Mouse (Mus musculus): ENCODE data around the gene Rrad. TPM values are rescaled to one million over a fixed set of nuclear protein-coding genes. Genes with fewer than 3 reads are reported as not detected.
A peak's percentile ranks its signal among the peaks of the same experiment; 100 is the strongest.

The Rrad gene
- total and polyA plus RNA-seq, 2 experiments from 2014 or later = 235 to 317 TPM

GRCm38 (mm10) chr8:104629306-104630110 lies 1.6 kb downstream of the Rrad start:
- peaks cover 44% of the 10 kb centered on the region for H3K4me1 ChIP-seq (ENCODE audit: control insufficient read depth, insufficient read depth)
- TF ChIP-seq EP300 (IDR thresholded peaks at IDR 0.05; ENCODE audit: low read depth) = no peak; the same call in 1 of the 2 replicates
- peak; percentile 64 for ATAC-seq (ENCODE audit: insufficient read depth, low read depth)
- H3K27ac ChIP-seq (ENCODE audit: low read depth) = peak overlapping the region; percentile 90
- DNase-seq (ENCODE audit: low spot score) = peak; percentile 91
- peaks cover 11% of the 10 kb centered on the region for H3K36me3 ChIP-seq (replicated peaks; ENCODE audit: control insufficient read depth, insufficient read depth, low read length)
- peak overlapping the region; percentile 63 for H3K4me3 ChIP-seq (ENCODE audit: low read depth, low read length)
- H3K27me3 ChIP-seq (ENCODE audit: control insufficient read depth, insufficient read depth, low read length) = no peaks in the 10 kb centered on the region
- H3K9ac ChIP-seq (replicated peaks; ENCODE audit: low read depth, low read length) = peak overlapping the region; percentile 77
- H3K9me3 ChIP-seq (replicated peaks; ENCODE audit: control insufficient read depth, low read length) = no peaks in the 10 kb centered on the region
- 6% methylated on average over 22 of the region's 22 CpGs for WGBS
- peak overlapping the region; percentile 67 for H3K4me2 ChIP-seq (ENCODE audit: low read depth, low read length)

- TF ChIP-seq CTCF (IDR thresholded peaks at IDR 0.05; ENCODE audit: low read depth) (no peak), EP300 (IDR thresholded peaks at IDR 0.05; ENCODE audit: low read depth) (no peak)
- Histone ChIP-seq H3K9ac (replicated peaks; ENCODE audit: low read depth, low read length) (no peak overlapping the region), H3K36me3 (replicated peaks; ENCODE audit: control insufficient read depth, insufficient read depth, low read length) (peaks cover 11% of the 10 kb centered on the region), H3K4me3 (ENCODE audit: low read depth, low read length) (no peak overlapping the region), H3K9me3 (replicated peaks; ENCODE audit: control insufficient read depth, low read length) (no peaks in the 10 kb centered on the region), H3K4me2 (ENCODE audit: low read depth, low read length) (peak overlapping the region; percentile 67), H3K4me1 (ENCODE audit: control insufficient read depth, insufficient read depth) (peaks cover 44% of the 10 kb centered on the region), H3K27ac (ENCODE audit: low read depth) (peak overlapping the region; percentile 90), H3K27me3 (ENCODE audit: control insufficient read depth, insufficient read depth, low read length) (no peaks in the 10 kb centered on the region)
- no peak for ATAC-seq (ENCODE audit: insufficient read depth, low read depth)
- WGBS = 61% methylated on average over 21 of the region's 21 CpGs
- peak; percentile 5 for DNase-seq (ENCODE audit: low spot score)
These were observed 2.7 kb downstream of the Rrad start for GRCm38 (mm10) chr8:104628402-104628801.

- 63% methylated on average over 3 of the region's 4 CpGs for WGBS
- H3K4me1 ChIP-seq (ENCODE audit: control insufficient read depth, insufficient read depth) = peaks cover 36% of the 10 kb centered on the region
- TF ChIP-seq CTCF (IDR thresholded peaks at IDR 0.05; ENCODE audit: low read depth) (no peak), EP300 (IDR thresholded peaks at IDR 0.05; ENCODE audit: low read depth) (no peak)
- no peak overlapping the region for H3K4me2 ChIP-seq (ENCODE audit: low read depth, low read length)
- H3K9ac ChIP-seq (replicated peaks; ENCODE audit: low read depth, low read length) = no peak overlapping the region
- H3K4me3 ChIP-seq (ENCODE audit: low read depth, low read length) = no peak overlapping the region
- peaks cover 11% of the 10 kb centered on the region for H3K36me3 ChIP-seq (replicated peaks; ENCODE audit: control insufficient read depth, insufficient read depth, low read length)
- peak overlapping the region; percentile 90 for H3K27ac ChIP-seq (ENCODE audit: low read depth)
- ATAC-seq (ENCODE audit: insufficient read depth, low read depth) (no peak), DNase-seq (ENCODE audit: low spot score) (peak; percentile 35)
- H3K9me3 ChIP-seq (replicated peaks; ENCODE audit: control insufficient read depth, low read length) = no peaks in the 10 kb centered on the region
- H3K27me3 ChIP-seq (ENCODE audit: control insufficient read depth, insufficient read depth, low read length) = no peaks in the 10 kb centered on the region
These were observed 3.9 kb downstream of the Rrad start for GRCm38 (mm10) chr8:104627065-104627740.

- Histone ChIP-seq H3K9me3 (replicated peaks; ENCODE audit: control insufficient read depth, low read length) (no peaks in the 10 kb centered on the region), H3K4me2 (ENCODE audit: low read depth, low read length) (no peak within 1 kb of the TSS), H3K27me3 (ENCODE audit: control insufficient read depth, insufficient read depth, low read length) (no peaks in the 10 kb centered on the region), H3K4me1 (ENCODE audit: control insufficient read depth, insufficient read depth) (peaks cover 23% of the 10 kb centered on the region), H3K36me3 (replicated peaks; ENCODE audit: control insufficient read depth, insufficient read depth, low read length) (peaks cover 11% of the 10 kb centered on the region), H3K9ac (replicated peaks; ENCODE audit: low read depth, low read length) (no peak within 1 kb of the TSS), H3K4me3 (ENCODE audit: low read depth, low read length) (no peak within 1 kb of the TSS), H3K27ac (ENCODE audit: low read depth) (peak within 1 kb of the TSS; percentile 52)
- TF ChIP-seq EP300 (IDR thresholded peaks at IDR 0.05; ENCODE audit: low read depth) (no peak), CTCF (IDR thresholded peaks at IDR 0.05; ENCODE audit: low read depth) (no peak)
- ATAC-seq (ENCODE audit: insufficient read depth, low read depth) = no peak
- DNase-seq (ENCODE audit: low spot score) = no peak
- 82% methylated on average over 6 of the region's 6 CpGs for WGBS
These were observed 7.0 kb downstream of the Rrad start, which contains the start of gene Cdh16 for GRCm38 (mm10) chr8:104624161-104624560. Cdh16 (minus strand) TSS chr8:104624396.

GRCm38 (mm10) chr8:104620765-104621164 lies 10.4 kb downstream of the Rrad start:
- no peak for TF ChIP-seq EP300 (IDR thresholded peaks at IDR 0.05; ENCODE audit: low read depth)
- no peak for TF ChIP-seq CTCF (IDR thresholded peaks at IDR 0.05; ENCODE audit: low read depth)
- no peak overlapping the region for H3K4me2 ChIP-seq (ENCODE audit: low read depth, low read length)
- no peaks in the 10 kb centered on the region for H3K27me3 ChIP-seq (ENCODE audit: control insufficient read depth, insufficient read depth, low read length)
- no peak for DNase-seq (ENCODE audit: low spot score)
- H3K9me3 ChIP-seq (replicated peaks; ENCODE audit: control insufficient read depth, low read length) = no peaks in the 10 kb centered on the region
- H3K36me3 ChIP-seq (replicated peaks; ENCODE audit: control insufficient read depth, insufficient read depth, low read length) = no peaks in the 10 kb centered on the region
- no peak overlapping the region for H3K4me3 ChIP-seq (ENCODE audit: low read depth, low read length)
- ATAC-seq (ENCODE audit: insufficient read depth, low read depth) = no peak
- H3K4me1 ChIP-seq (ENCODE audit: control insufficient read depth, insufficient read depth) = peaks cover 6% of the 10 kb centered on the region; the same call in 1 of the 2 replicates
- WGBS = 68% methylated on average over 5 of the region's 5 CpGs
- H3K9ac ChIP-seq (replicated peaks; ENCODE audit: low read depth, low read length) = no peak overlapping the region
- H3K27ac ChIP-seq (ENCODE audit: low read depth) = no peak overlapping the region
